Mouse (Mus musculus): ENCODE results near the gene Ppig. TPM values are rescaled to one million over a fixed set of nuclear protein-coding genes. Genes with fewer than 3 reads are reported as not detected.
A peak's percentile ranks its signal among the peaks of the same experiment; 100 is the strongest.

Ppig gene
- polyA plus RNA-seq, 1 experiment from 2014 or later = 135 TPM

DNA sequence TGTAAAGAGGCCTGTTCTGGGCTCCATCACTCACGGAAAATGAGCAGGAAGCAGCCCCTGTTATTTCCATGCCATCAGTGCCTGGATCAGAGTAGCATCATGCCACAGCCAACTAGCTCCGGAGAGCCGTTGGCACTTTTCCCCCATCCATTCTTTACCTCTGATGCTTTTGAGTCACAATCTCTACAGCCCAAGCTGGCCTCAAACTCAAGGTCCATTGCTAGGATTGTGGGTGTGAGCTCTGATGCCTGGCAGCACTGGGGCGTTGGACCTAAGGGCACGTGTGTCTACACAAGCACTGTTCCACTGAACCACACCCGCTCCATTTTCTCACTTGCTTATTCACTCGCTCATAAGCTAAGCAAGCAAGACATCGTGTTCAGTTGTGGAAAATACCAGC is 21.9 kb upstream of the Ppig start:
- H3K9ac ChIP-seq = no peak overlapping the region
- H3K4me3 ChIP-seq = no peak overlapping the region
- H3K4me1 ChIP-seq = no peaks in the 10 kb centered on the region
- no peaks in the 10 kb centered on the region for H3K27me3 ChIP-seq
- no peaks in the 10 kb centered on the region for H3K9me3 ChIP-seq
- H3K27ac ChIP-seq = no peak overlapping the region
- WGBS = 91% methylated on average over 8 of the region's 8 CpGs
- no peak for ATAC-seq (ENCODE audit: borderline replicate concordance, extremely low read depth, low FRiP score, low TSS enrichment)
- H3K36me3 ChIP-seq = peaks cover 23% of the 10 kb centered on the region
- no peak overlapping the region for H3K4me2 ChIP-seq

DNA sequence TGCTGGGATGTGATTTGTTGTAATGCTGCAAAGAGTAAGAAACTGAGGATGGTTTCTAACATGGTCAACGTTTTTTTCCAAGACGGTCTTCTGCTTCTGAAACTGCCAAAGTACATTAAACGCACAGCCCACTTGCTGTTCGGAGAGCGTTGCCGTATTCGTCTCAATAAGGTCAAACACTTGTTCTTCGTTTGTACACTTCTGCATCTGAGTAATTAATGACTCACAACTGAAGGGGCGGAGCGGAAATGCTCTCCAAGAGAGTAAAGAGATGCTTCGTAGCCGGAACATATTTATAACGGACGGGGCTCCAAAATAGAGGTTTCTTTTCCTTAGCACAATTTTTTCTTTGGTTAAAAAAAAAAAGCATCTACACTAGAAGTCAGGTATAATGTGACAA is 10.2 kb upstream of the Ppig start:
- H3K9me3 ChIP-seq = no peaks in the 10 kb centered on the region
- ATAC-seq (ENCODE audit: borderline replicate concordance, extremely low read depth, low FRiP score, low TSS enrichment) = no peak
- H3K4me1 ChIP-seq = peaks cover 2% of the 10 kb centered on the region; the same call in 1 of the 2 replicates
- peak overlapping the region; percentile 79; the same call in 1 of the 2 replicates for H3K4me3 ChIP-seq
- H3K9ac ChIP-seq = no peak overlapping the region
- H3K4me2 ChIP-seq = peak overlapping the region; percentile 70; the same call in 1 of the 2 replicates
- no peak overlapping the region for H3K27ac ChIP-seq
- 79% methylated on average over 14 of the region's 14 CpGs for WGBS
- H3K27me3 ChIP-seq = no peaks in the 10 kb centered on the region
- 0 out of 2 replicates have a peak, but pooled peaks cover 3% of the 10 kb centered on the region for H3K36me3 ChIP-seq

DNA sequence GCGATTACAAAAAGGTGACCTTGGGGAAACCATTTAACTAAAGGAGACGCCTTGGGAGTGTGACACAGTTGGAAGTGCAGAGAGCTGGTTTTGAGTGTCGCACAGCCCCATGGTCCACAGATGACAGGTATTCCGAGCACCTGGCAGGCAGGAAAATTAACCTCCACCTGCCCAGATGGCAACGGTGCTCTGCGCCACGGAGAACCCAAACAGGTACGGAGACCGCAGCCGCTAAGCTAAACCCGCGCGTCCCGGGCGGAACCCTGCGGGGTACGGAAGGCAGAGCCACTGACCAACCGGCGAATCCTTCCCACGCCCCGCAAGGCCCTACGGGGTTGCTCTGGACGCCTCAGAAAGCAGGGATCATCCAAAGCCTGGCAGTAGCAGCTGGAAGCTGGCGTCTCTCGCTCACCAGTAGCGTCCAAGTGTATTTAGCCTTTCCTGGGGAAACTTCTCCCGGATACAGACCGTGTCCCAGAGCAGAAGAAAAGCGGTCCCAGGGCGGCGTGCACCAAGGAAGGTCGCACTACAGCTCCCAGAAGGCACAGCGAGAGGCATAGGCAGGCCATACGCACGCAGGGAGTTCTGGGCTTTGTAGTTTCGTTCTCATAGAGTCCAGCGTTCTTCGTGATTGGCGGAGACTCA is 9.2 kb upstream of the Ppig start, which contains the start of gene Fastkd1:
Gene Fastkd1, minus strand, starts transcription at position 536 of the 645 bp plus-strand sequence.
- Histone ChIP-seq H3K9me3 (no peaks in the 10 kb centered on the region), H3K9ac (peak within 1 kb of the TSS; percentile 68), H3K4me2 (peak within 1 kb of the TSS; percentile 70), H3K4me3 (peak within 1 kb of the TSS; percentile 79), H3K36me3 (no peaks in the 10 kb centered on the region), H3K4me1 (peaks cover 2% of the 10 kb centered on the region; the same call in 1 of the 2 replicates), H3K27ac (peak within 1 kb of the TSS; percentile 79), H3K27me3 (no peaks in the 10 kb centered on the region)
- under 1% methylated on average over 39 of the region's 39 CpGs for WGBS
- ATAC-seq (ENCODE audit: borderline replicate concordance, extremely low read depth, low FRiP score, low TSS enrichment) = peak; percentile 99

DNA sequence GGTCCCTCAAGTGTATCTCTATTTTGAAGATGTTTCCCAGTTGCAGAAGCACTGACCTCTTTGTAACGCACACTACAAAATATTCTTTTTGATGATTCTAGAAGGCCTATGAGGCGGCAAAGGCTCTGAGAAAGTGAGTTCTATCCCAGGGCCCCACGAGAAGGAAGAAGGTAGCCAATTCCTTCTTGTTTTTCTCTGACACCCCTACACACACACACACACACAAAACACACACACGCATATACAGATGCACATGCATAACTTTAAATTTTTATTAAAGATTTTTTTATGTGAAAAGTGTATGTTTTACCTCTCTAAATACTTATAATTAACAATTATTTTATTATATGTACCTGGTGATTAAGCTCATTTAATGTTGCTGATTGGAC is 8.7 kb upstream of the Ppig start:
- Histone ChIP-seq H3K9me3 (no peaks in the 10 kb centered on the region), H3K4me2 (peak overlapping the region; percentile 70), H3K4me1 (peaks cover 2% of the 10 kb centered on the region; the same call in 1 of the 2 replicates), H3K27ac (no peak overlapping the region), H3K36me3 (no peaks in the 10 kb centered on the region), H3K4me3 (peak overlapping the region; percentile 79), H3K27me3 (no peaks in the 10 kb centered on the region), H3K9ac (no peak overlapping the region)
- ATAC-seq (ENCODE audit: borderline replicate concordance, extremely low read depth, low FRiP score, low TSS enrichment) = no peak
- WGBS = 25% methylated on average over 4 of the region's 4 CpGs

DNA sequence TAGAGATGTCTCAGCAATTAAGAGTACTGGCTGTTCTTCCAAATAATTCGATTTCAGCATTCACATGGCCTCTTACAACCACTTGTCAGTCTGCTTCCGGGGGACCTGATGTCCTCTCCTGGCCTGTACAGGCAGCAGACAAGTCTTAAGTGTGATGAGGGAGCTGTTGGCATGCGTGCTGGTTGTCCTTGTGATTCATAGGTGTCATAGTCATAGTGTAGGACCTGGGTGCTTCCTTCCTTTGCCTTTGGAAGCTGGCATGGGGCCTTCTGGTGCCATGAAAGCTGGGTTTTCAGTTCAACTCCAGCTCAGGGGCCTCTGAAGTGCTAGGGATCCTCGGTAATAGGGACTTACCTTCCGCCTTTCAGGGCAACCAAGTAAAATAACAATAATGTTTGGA is 8.2 kb upstream of the Ppig start:
- no peak overlapping the region for H3K4me2 ChIP-seq
- H3K9me3 ChIP-seq = no peaks in the 10 kb centered on the region
- no peak for ATAC-seq (ENCODE audit: borderline replicate concordance, extremely low read depth, low FRiP score, low TSS enrichment)
- no peaks in the 10 kb centered on the region for H3K36me3 ChIP-seq
- no peak overlapping the region for H3K27ac ChIP-seq
- no peak overlapping the region for H3K4me3 ChIP-seq
- peaks cover 2% of the 10 kb centered on the region; the same call in 1 of the 2 replicates for H3K4me1 ChIP-seq
- H3K9ac ChIP-seq = no peak overlapping the region
- 73% methylated on average over 5 of the region's 5 CpGs for WGBS
- H3K27me3 ChIP-seq = no peaks in the 10 kb centered on the region

DNA sequence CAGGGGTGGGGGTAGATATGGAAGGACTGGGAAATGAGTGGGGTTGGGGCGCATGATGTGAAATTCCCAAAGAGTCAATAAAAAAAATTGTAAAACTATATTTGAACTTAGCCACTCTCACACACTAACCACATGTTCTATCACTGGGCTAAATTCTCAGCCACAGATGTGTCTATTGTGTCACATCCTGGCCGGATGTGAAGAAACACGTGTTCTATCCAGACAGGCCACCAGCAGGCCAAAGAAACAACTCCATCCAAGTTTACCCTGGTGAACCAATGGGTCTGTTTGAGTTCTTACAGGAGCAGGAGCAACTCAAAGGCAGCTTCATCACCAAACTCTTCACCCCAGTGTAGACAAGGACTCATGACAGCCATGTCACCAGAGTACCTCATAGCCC is 5.9 kb upstream of the Ppig start:
- Histone ChIP-seq H3K9me3 (no peaks in the 10 kb centered on the region), H3K36me3 (no peaks in the 10 kb centered on the region), H3K27ac (no peak overlapping the region), H3K4me3 (no peak overlapping the region), H3K9ac (no peak overlapping the region), H3K4me1 (peaks cover 2% of the 10 kb centered on the region; the same call in 1 of the 2 replicates), H3K27me3 (no peaks in the 10 kb centered on the region; the same call in 1 of the 2 replicates), H3K4me2 (no peak overlapping the region)
- WGBS = 66% methylated on average over 3 of the region's 3 CpGs
- no peak for ATAC-seq (ENCODE audit: borderline replicate concordance, extremely low read depth, low FRiP score, low TSS enrichment)

DNA sequence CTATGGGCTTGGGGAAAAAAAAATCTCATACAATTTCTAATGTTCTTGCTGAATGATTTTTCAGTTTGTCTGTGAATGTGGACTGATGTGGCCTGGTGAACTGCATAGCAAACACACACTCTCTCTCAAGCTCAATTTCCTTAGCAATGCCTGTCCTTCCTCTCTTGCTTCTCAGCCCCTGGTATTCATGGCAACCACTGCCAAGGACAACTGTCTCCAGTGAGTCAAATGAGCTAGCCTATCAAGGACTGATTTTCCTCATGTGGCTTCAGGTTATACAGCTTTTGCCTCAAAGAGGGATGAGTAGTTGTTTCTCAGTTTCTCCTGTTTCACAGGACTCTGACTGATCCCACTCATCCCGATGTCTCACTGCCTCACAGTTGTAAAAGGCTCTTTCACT is 3.2 kb upstream of the Ppig start:
- Histone ChIP-seq H3K4me1 (peaks cover 2% of the 10 kb centered on the region), H3K36me3 (no peaks in the 10 kb centered on the region), H3K9ac (no peak overlapping the region), H3K4me2 (no peak overlapping the region), H3K27me3 (no peaks in the 10 kb centered on the region; the same call in 1 of the 2 replicates), H3K9me3 (no peaks in the 10 kb centered on the region), H3K27ac (no peak overlapping the region), H3K4me3 (no peak overlapping the region)
- WGBS = 90% methylated on average over 1 of the region's 1 CpGs
- ATAC-seq (ENCODE audit: borderline replicate concordance, extremely low read depth, low FRiP score, low TSS enrichment) = no peak

DNA sequence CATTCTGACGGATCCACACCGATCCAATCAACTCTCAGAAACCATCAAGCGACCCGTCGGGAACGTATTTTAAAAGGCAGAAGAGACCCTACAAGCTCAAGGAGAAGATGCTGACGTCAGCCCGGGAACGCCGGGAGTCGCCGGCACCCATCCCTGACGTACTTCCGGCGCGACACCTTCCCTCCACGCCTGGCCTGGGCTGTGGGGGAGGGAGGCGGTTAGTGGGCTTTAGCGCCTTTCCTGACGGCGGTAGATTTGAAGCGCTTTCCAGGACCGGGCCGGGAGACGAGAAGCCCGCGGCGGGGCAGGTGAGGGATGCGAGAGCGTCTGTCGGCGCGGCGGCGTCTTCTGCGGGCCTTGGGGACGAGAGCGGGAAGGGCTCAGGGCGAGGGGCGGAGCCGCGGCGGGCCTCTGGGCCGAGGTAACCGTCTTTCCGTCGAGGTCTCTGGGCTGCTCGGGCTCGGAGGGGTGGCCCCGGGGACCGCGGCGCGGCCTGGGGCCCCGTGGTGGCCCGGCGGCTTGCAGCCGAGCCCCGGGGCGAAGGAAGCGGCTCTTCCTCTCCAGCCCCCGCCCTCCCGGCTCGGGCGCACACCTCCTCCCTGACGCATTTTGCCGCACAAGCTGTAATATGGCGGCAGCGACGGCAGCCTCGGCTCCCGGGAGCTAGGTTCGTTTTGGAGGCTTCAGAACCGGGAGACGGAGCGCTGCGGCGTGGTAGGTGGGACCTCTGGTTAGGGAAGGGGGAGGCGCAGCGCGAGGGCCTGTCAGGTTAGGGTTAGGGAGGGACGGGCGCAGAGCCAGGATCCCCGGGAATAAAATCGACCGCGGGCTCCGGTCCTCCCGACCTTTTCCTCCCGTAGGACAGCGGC is 539 bp downstream of the Ppig start:
- Histone ChIP-seq H3K4me1 (peaks cover 10% of the 10 kb centered on the region), H3K27ac (peak overlapping the region; percentile 88), H3K9me3 (no peaks in the 10 kb centered on the region), H3K36me3 (no peaks in the 10 kb centered on the region), H3K9ac (peak overlapping the region; percentile 90), H3K4me2 (peak overlapping the region; percentile 62), H3K27me3 (no peaks in the 10 kb centered on the region; the same call in 1 of the 2 replicates), H3K4me3 (peak overlapping the region; percentile 90)
- under 1% methylated on average over 91 of the region's 91 CpGs for WGBS
- ATAC-seq (ENCODE audit: borderline replicate concordance, extremely low read depth, low FRiP score, low TSS enrichment) = peak; percentile 93

DNA sequence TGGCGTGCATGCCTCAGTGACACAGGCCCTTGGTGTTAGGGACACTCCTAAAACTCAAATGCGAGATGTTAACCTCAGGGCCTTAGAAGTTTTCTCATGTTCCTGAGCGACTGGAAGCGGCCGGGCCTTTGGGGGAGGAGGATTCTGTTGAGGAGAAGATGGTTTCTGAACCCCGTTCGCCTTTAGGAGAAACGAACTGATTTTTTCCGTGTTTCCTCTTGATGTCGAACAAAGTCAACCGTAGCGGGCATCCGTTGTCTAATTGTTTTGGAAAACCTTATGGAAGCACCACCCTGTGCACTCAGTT is 1.1 kb downstream of the Ppig start:
- H3K9ac ChIP-seq = peak overlapping the region; percentile 90
- H3K4me3 ChIP-seq = peak overlapping the region; percentile 90
- peaks cover 10% of the 10 kb centered on the region for H3K4me1 ChIP-seq
- no peaks in the 10 kb centered on the region for H3K9me3 ChIP-seq
- ATAC-seq (ENCODE audit: borderline replicate concordance, extremely low read depth, low FRiP score, low TSS enrichment) = no peak; the same call in 1 of the 2 replicates
- H3K36me3 ChIP-seq = no peaks in the 10 kb centered on the region
- peak overlapping the region; percentile 62 for H3K4me2 ChIP-seq
- H3K27me3 ChIP-seq = no peaks in the 10 kb centered on the region; the same call in 1 of the 2 replicates
- under 1% methylated on average over 13 of the region's 13 CpGs for WGBS
- H3K27ac ChIP-seq = peak overlapping the region; percentile 88

DNA sequence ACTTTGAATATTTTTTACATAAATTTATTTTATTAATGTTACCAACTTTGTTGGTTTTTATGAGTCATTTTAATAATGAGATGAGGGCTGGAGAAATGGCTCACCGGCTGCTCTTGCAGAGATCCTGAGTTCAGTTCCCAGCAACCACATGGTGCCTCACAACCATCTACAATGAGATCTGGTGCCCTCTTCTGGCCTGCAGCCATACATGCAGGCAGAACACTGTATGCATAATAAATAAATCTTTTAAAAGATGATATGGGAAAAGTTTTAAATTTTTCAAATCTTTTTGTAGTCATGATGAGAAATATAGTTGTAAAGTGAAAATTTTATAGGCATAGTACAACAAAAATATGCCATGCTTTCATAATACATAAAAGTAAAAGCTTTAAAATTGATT is 22.7 kb downstream of the Ppig start:
- ATAC-seq (ENCODE audit: borderline replicate concordance, extremely low read depth, low FRiP score, low TSS enrichment) = no peak
- Histone ChIP-seq H3K4me2 (no peak overlapping the region), H3K27me3 (no peaks in the 10 kb centered on the region), H3K4me3 (no peak overlapping the region), H3K4me1 (no peaks in the 10 kb centered on the region), H3K9ac (no peak overlapping the region), H3K27ac (no peak overlapping the region), H3K36me3 (peaks cover 66% of the 10 kb centered on the region), H3K9me3 (no peaks in the 10 kb centered on the region)
- WGBS = 95% methylated on average over 1 of the region's 1 CpGs

DNA sequence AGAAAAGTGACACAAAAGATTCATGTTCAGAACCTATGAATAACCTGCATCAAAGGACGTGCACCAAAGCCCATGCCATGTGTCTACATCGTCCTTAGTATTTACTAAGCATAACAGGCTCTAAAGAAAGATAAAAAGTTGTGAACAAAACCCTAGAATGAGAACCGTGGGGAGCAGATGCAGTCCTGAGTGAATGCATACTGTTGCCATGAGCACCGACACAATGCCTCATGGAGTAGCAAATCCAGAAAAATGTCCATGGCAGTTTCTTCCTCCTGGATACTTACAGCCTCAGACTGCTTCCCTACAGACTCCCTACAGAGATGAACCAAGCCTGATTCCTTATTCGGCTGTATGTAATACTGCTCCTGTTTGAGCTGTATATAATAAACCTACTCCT is 38.6 kb downstream of the Ppig start:
- ATAC-seq (ENCODE audit: borderline replicate concordance, extremely low read depth, low FRiP score, low TSS enrichment) = no peak
- WGBS = 80% methylated on average over 5 of the region's 5 CpGs
- no peaks in the 10 kb centered on the region for H3K9me3 ChIP-seq
- H3K4me1 ChIP-seq = no peaks in the 10 kb centered on the region
- no peak overlapping the region for H3K4me2 ChIP-seq
- H3K27ac ChIP-seq = no peak overlapping the region
- H3K27me3 ChIP-seq = no peaks in the 10 kb centered on the region
- H3K36me3 ChIP-seq = no peaks in the 10 kb centered on the region
- no peak overlapping the region for H3K4me3 ChIP-seq
- no peak overlapping the region for H3K9ac ChIP-seq

DNA sequence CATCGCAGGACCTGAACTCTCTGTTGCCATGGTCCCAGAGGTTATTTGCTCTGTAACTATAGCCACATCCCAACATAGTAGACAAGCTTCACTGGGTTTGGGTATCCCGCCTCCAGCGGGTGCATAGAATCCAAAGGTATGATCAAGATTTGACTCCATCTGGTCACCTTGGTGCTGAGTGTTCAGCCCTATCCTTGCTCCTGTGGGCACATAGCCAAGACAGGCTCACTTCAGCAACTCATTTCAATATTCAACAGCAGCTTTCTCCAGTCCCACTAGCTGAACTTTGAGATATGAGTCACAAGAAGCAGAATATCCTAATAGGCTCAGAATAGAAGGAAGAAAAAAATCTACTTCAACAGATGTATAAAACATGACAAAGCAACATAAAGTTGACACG is 41.0 kb downstream of the Ppig start:
- H3K27me3 ChIP-seq = no peaks in the 10 kb centered on the region
- no peak overlapping the region for H3K9ac ChIP-seq
- no peak overlapping the region for H3K4me2 ChIP-seq
- 89% methylated on average over 4 of the region's 4 CpGs for WGBS
- H3K36me3 ChIP-seq = no peaks in the 10 kb centered on the region
- H3K4me1 ChIP-seq = no peaks in the 10 kb centered on the region
- H3K27ac ChIP-seq = no peak overlapping the region
- ATAC-seq (ENCODE audit: borderline replicate concordance, extremely low read depth, low FRiP score, low TSS enrichment) = no peak
- no peak overlapping the region for H3K4me3 ChIP-seq
- H3K9me3 ChIP-seq = no peaks in the 10 kb centered on the region
